Mouse (Mus musculus) erythroblast, embryonic 14.5 days (primary cell): ENCODE measurements around the gene Qtrt2. TPM values are rescaled to one million over a fixed set of nuclear protein-coding genes. Genes with fewer than 3 reads are reported as not detected.

Experiments
- H3K27me3 ChIP-seq: 2 replicates; pipeline ENCODE4 v1.6.1; 2012; ENCODE audit warnings: inconsistent platforms; ENCODE audit not compliant: control insufficient read depth
- H3K36me3 ChIP-seq: 2 replicates; pipeline ENCODE4 v1.6.1; 2012; ENCODE audit warnings: mild to moderate bottlenecking, inconsistent platforms; ENCODE audit not compliant: control insufficient read depth
- H3K4me1 ChIP-seq: 2 replicates; pipeline ENCODE4 v1.6.1; 2012; ENCODE audit warnings: inconsistent platforms; ENCODE audit not compliant: control insufficient read depth
- H3K4me3 ChIP-seq: replicated peaks from 2 replicates; pipeline ENCODE3; 2012; ENCODE audit warnings: moderate library complexity, mild to moderate bottlenecking, inconsistent platforms
- H3K9me3 ChIP-seq: 2 replicates; pipeline ENCODE4 v1.6.1; 2012; ENCODE audit warnings: low read length, inconsistent platforms, mixed read lengths; ENCODE audit not compliant: control insufficient read depth
- GATA1 ChIP-seq: IDR thresholded peaks from 2 replicates; pipeline ENCODE4 v1.6.1; 2012; ENCODE audit warnings: low read length, inconsistent platforms, mixed read lengths
- TAL1 ChIP-seq: IDR thresholded peaks from 3 replicates; pipeline ENCODE4 v1.6.1; 2012; ENCODE audit warnings: low read length, inconsistent platforms, mixed read lengths
- polyA plus RNA-seq: library from polyadenylated mRNA; stranded (reverse); fragments of >175 nt; gene quantifications from 2 replicates; pipeline ENCODE4 v1.2.3, GENCODE M21; 2012

The Qtrt2 gene
- polyA plus RNA-seq, 1 experiment = 0.04 TPM

DNA sequence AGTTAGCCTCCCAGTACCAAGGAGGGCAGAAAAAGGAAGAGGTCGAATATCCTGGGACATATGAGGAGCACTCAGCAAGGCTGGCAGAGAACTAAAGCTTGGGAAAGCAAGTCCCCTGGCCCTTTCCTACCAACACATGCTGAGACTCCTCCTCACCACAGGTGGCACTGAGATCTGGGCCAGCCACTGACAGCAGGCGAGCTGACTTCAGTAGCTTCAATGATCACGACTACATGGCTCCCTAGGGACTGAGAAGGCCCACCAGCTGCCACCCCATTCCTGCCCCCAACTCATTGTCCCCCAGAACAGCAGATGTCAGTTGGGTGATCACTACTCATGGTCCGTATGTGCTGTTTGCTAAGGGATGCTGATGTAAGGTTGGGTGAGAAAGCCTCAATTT lies 112.0 kb downstream of the Qtrt2 start:
- Histone ChIP-seq H3K4me3 (no peak overlapping the region), H3K27me3 (no peaks in the 10 kb centered on the region), H3K4me1 (no peaks in the 10 kb centered on the region), H3K36me3 (no peaks in the 10 kb centered on the region), H3K9me3 (no peaks in the 10 kb centered on the region)
- TF ChIP-seq GATA1 (no peak), TAL1 (no peak)

Other genes with a start within 250 kb of the Qtrt2 start
- gene Drd3, start 172.8 kb downstream of the Qtrt2 start, polyA plus RNA-seq = not detected in 2 replicates
- 0.11 and 0.12 TPM in 2 replicates for gene Ccdc191, start 37.0 kb downstream of the Qtrt2 start, polyA plus RNA-seq
- gene Zdhhc23, start 53.0 kb upstream of the Qtrt2 start, polyA plus RNA-seq = 0.01 TPM in 1 of 2 replicates, not detected in the other
- not detected in 2 replicates for gene Gramd1c, start 136.5 kb upstream of the Qtrt2 start, polyA plus RNA-seq
- 0.06 and 0.12 TPM in 2 replicates for gene Atp6v1a, start 212.9 kb upstream of the Qtrt2 start, polyA plus RNA-seq
- 0.89 and 1.7 TPM in 2 replicates for gene Naa50, start 213.0 kb upstream of the Qtrt2 start, polyA plus RNA-seq
- gene Usf3, start 246.4 kb upstream of the Qtrt2 start, polyA plus RNA-seq = 0.26 and 0.51 TPM in 2 replicates